Mouse (Mus musculus): Measurements from ENCODE around the gene Zcchc4.
"Not testable (repeated sequence)": the region's sequence is repeated elsewhere in the genome, so short reads cannot be mapped to it uniquely, and the experiment has no call there.

Gene Zcchc4

DNA sequence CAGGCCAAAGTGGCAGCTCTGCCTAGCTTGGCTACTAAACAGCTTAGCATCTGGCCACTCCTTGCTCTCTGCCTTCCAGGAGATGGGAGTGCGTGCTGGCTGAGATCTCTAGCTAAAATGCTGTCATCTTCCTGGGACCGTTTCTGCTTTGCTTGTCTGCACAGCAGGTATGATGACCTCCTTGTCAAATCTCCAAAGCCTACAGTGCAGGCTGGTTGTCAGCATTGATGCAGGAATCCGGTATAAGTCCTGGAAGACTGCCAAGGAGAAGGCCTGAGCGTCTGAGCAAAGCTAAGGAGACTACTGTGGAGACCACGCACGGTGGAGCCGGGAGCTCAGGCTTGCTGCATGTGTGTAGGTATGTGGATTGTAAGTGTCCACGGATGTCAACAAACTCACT is at the start of gene Zcchc4:
Gene Zcchc4 (plus strand): TSS at position 173 of the 400 bp plus-strand sequence.
- no peak for DNase-seq

DNA sequence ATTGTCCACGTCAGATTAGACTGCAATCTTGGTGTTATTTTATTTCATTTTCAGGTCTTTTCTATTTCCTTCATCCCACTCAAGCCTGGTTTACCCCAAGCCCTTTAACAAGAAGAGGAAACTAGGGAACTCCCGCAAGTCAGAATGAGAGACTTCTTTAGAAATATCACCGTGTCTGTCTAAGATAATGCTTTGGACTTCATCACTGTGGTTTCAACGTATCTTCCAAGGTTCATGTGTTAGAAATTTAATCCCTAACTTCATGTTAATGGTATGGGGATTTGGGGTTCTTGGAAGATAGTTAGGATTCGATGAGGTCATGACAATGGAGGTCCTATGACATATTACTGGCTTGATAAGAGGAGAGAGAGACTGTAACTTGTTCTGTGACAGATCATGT is 47.5 kb upstream of the Zcchc4 start:
- DNase-seq, result no peak

- DNase-seq, result no peak
Observed at GRCm38 (mm10) chr5:52732811-52733210, 42.4 kb upstream of the Zcchc4 start.

DNA sequence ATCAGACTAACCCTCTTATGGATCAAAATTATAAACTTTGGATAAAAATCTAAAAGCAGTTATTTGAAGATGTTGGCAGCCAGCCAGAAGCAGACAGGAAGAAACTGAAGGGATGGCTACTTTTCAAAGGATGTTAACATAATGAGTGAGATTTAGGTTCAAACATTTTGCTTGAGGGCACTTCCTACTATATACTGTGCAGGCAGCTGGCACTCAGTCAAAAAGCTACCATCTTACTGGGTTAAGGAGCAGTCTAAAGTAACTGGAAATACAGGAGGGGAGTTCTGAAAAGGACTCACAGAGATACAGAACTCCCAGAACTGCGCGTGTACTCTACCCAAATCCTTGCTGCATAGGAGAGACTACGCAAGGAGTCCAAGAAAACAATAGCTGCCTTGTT is 39.2 kb upstream of the Zcchc4 start:
- no peak for DNase-seq

- DNase-seq, result peak; percentile 91 to 92
Observed at GRCm38 (mm10) chr5:52741391-52742111, 33.7 kb upstream of the Zcchc4 start, which contains the start of gene Pi4k2b. Pi4k2b (plus strand) TSS chr5:52741574.

DNA sequence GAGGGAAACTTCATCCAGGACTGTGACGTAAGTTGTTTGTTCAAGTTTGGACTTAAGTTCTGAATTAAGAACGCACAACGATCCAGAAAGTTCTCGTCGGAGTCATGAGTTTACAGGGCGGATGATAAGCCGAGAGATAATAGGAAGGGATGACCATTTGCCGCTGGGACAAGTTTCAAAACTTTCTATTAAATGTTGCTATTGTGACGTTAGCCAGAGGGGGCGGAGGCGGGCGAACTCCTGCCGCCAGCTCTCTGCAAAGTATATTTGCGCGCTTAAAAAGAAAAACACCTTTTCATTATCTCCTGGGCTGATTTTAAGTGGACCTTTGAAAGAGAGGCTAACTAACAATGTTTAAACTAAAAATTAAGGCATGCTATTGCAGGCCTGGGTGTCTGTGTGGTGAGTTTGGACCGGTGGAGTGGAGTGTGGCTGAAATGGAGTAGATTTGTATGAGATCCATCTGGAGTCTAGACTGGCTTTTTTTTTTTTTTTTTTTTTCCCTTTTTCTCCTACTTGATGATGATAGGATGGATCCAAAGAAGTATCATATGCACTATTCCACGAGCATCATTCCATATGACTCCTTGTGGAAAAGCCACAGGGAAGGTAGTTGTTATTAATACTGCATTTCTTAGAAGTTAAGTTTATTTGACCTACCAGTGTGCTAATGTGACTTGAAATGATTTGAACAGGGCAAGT is 32.9 kb upstream of the Zcchc4 start:
- DNase-seq, result peak; percentile 73 to 76

DNA sequence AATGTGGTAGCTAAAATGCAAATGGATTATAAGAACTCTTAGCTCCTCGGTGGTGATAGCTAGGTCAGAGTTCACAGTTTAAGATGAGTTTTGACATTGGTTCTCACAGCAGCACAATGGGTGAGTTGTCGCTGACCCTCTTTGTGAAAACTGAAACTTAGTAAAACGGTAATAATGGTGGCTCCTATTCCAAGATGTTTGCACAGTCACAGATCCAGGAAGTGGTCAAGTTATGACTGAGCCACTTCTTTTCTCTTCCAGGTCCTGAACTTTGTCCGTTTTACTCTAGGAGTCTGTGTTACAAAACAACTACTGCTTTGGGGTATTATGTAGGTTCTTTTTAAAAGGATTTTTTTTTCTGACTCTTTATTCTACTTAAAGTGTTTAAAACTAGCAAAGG is 32.0 kb upstream of the Zcchc4 start:
- no peak for DNase-seq

DNA sequence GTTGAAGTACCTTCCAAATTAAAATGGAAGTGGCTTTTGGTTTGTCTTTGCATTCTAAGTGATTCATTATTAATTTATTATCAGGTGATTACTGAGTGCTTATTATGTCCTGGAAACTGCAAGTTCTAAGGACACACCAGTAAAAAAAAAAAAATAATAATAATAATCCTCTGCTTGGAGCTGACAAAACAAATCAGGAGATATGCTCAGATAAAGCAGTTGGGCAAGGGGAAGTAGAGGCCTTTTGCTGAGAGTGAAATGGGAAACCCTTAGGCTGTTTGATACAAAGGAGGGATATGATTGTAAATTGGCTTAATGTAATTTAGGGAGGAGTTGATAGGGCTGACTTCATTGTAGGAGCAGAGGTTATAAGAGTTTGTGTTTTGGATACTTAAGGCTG is 28.3 kb upstream of the Zcchc4 start:
- DNase-seq, result no peak

GRCm38 (mm10) chr5:52748732-52749131 is 26.5 kb upstream of the Zcchc4 start:
- no peak for DNase-seq

- DNase-seq, result no peak
Observed at GRCm38 (mm10) chr5:52753146-52753545, 22.1 kb upstream of the Zcchc4 start.

DNA sequence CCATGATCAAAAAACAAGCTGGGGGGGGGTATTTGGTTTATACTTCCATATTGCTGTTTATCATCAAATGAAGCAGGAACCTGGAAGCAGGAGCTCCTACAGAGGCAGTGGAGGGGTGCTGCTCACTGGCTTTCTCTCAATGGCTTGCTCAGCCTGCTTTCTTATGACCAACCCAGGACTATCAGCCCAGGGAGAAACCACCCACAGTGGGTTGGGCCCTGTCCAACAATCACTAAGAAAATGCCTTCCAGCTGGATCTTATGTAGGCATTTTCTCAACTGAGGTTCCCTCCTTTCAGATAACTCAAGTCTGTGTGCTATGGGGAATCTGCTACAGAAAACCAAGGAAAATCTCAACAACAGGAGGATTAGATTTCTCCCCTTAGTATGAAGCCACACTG is 21.0 kb upstream of the Zcchc4 start:
- no peak for DNase-seq

DNA sequence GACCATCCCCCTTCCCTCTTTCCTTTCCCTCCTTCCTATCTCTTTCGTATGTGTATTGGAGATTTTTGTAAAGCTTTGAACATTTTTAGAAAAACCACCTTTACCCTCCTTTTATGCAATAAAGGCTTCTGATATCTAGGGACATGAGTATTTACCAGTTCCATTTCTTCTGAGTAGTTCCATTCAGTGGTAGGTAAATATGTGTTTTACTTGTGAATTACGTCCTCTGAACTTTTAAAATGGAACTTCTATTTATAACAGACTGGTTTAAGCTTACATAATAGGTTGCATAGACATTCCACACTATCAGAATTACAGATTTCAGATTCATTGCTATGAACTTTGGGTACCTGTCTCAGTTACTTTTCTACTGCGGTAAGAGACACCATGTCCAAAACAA is 19.9 kb upstream of the Zcchc4 start:
- no peak for DNase-seq

DNA sequence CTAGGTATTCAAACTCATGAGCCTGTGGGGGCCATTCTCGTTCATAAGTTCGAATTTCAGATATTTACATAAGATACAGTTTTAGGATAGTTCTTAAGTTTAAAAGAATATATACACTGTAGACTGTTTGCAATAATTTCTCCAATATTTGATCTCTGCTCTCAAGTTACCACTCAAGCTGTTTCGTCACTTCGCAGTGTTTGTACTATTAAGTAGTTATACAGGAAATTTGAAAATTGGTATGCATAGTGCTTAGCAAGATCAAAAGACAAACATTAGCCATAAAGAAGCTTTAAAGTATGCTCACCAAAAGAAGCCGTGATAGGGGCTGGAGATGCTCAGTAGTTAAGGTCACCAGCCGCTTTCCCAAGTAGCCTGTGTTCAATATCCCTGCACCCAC is 19.2 kb upstream of the Zcchc4 start:
- DNase-seq, result no peak

DNA sequence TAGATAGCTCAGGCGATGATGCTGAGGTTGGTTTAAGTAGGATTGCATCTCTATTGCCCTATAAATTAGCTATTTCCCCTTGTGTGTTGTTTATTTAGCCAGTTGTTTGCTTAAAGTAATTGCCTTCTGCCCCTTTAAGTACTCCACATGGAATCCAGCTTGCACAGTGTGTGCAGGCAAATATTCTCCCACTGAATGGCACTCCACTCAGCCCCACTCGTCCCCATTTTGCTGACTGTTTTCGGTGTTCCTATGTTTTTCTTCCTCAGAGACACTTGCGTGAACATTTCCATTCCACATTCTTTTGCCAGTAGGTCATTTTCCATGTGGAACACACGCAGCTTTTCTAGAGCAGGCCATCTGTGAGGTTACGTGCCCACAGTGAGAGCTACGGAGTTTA is 12.6 kb upstream of the Zcchc4 start:
- no peak for DNase-seq

DNA sequence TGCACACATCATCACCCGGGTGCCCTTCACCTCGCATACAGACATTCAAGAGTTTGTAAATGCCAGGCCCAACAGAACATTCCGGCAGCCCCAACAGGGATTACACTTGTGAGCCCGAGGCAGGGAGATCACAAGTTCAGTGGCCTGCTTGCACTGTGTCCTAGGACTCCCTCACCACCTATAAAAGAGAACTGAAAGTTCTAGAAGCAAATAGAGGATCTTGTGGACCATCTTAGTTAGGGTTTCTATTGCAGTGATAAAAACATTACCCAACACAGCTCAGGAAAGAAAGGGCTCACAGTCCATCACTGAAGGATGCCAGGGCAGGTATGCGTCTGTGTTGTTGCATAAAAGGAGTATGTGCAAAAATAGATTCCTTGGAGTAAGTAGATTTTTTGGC is 942 bp upstream of the Zcchc4 start:
- DNase-seq, result no peak

- not testable (repeated sequence) for DNase-seq
Observed at GRCm38 (mm10) chr5:52776466-52777354, 1.5 kb downstream of the Zcchc4 start.

- DNase-seq, result peak; percentile 94 to 95
Observed at GRCm38 (mm10) chr5:52782523-52783250, 7.5 kb downstream of the Zcchc4 start.

- DNase-seq, result no peak
Observed at GRCm38 (mm10) chr5:52783251-52783620, 8.0 kb downstream of the Zcchc4 start.

DNA sequence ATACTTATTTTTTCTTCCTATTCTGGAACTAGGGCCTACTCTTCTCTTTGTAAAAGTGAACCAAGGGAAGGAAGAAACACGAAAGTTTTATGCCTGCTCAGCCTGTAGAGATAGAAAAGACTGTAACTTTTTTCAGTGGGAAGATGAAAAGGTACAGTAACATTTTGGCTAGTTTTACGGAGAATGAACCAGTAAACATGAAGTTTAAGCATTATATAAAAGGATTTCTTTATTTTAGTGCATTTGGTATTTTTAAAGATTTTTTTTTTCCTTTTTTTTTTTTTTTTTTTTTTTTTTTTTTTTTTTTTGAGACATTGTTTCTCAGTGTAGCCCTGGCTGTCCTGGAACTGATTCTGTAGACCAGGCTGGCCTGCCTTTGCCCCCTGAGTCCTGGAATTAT is 8.7 kb downstream of the Zcchc4 start:
- no peak for DNase-seq

- no peak for DNase-seq
Observed at GRCm38 (mm10) chr5:52786556-52787322, 11.5 kb downstream of the Zcchc4 start.

DNA sequence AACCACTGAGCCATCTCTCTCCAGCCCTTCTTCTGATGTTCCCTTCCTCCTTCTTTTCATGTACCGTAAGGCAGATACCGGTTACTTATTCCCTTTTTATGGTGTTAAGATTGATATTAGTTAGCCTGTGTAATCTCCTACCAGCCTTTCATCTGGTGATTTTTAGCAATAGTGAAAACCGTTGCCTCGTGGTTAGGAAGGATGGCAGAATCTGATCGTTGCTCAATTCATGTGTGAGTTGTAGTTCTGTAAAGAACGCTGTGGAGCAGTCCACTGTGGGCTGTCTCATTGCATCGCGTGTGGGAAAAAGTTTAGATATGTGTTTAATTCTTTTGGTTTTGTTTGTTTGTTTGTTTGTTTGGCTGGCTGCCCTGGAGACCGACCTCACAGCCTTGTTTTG is 18.0 kb downstream of the Zcchc4 start:
- no peak for DNase-seq

GRCm38 (mm10) chr5:52794109-52794508 is 18.9 kb downstream of the Zcchc4 start:
- no peak for DNase-seq
